Mouse (Mus musculus) urinary bladder, postnatal 14 days (tissue): ENCODE measurements around the gene Slc12a3.
"Not testable (repeated sequence)": the region's sequence is repeated elsewhere in the genome, so short reads cannot be mapped to it uniquely, and the experiment has no call there.

ENCODE experiments used
- DNase-seq: peaks from one replicate; pipeline ENCODE4 v3.0.0; 2021; ENCODE audit warnings: low spot score

Gene Slc12a3

DNA sequence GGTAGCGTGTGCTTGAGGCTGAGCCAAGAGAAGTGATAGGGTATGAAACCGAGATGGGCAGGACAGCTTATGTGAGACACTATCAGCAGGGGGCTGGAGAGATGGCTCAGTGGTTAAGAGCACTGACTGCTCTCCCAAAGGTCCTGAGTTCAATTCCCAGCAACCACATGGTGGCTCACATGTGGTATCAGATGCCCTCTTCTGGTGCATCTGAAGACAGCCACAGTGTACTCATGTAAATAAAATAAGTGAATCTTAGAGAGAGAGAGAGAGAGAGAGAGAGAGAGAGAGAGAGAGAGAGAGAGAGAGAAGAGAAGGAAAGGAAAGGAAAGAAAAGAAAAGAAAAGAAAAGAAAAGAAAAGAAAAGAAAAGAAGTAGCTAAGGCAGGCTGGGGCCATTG lies 71.0 kb downstream of the Slc12a3 start:
- not testable (repeated sequence) for DNase-seq

DNA sequence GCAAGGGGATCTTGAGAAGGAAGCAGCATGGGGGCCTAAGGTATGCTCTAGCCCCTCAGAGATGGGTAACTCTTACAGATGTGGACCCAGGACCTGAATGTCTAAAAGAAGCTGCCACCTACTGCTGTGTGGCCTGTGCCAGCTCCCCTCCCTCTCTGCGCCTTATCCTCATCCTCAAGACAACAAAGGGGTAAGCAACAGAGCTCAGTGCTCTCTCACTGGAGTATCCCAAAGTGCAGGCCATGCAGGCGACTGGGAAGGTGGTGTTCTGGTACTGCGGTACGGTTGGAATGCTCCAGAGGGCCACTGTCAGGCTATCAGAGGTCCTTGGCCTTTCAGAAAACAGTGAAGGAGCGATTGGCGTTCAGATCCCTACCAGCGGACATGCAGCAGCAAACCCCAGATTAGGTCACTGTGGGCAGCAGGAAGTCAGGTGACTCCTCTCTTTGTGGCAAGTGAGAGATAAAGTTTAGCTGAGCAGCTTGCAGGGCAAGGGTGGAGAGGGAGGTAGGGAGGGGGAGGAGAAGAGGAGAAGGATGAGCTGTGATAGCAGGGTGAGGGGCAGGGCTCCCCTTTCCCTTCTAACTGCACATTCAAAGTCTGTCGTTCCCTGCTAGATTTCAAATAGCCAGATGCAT lies 79.6 kb downstream of the Slc12a3 start:
- no peak for DNase-seq

DNA sequence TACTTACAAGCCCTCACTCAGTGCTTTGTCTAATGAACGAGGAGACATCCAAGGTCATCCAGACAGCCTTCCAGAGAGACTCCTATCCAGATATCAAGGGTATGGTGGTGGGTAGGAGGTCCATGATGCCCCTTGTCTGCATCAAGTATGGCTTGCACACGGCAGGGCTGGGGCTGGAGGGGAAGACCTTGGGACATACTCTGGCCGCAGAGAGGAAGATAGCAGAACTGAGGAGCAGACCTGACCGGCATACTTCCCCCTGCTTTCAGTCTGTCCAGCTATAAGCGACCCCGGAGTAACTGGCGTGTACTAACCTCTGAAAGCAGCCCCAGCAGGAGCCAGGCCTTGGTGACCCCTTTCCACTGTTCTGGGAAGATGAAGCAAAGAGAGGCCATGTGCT lies 80.5 kb downstream of the Slc12a3 start:
- no peak for DNase-seq

DNA sequence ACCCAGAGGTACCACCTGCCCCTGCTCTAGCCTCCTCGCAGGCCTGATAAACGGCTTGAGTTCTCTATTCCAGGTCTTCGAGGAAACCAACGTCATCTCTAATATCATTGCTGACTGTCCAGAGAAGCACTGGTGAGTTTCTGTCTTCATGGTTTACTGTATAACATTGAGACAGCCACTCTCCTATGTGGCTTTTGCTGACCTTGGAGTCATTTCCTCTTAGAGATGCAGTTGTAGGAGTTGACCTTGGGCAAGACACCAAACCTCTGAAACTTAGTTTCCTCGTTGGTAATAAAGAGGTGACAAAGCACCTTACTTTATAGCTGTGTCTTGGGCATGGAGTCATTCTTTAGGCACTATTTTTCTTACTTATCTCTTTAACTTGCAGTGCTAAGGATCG lies 83.5 kb downstream of the Slc12a3 start:
- no peak for DNase-seq

DNA sequence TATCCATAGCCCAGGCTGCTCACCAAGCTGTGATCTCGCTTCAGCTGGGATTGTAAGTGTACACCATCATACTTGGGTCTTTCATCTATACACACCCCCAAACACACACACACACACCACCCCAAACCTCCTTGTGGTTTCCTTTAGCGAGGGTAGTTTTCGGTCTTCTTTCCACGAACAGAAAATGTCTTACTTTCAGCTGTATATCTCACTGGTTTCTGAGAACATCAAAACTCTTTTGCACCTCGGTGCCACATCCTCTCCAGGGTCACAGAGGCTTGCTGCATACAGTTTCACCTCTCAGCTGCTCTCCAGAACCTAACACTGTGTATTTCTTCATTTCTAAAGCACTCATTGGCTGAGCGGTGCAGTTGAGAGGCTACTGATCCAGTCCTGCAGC lies 84.5 kb downstream of the Slc12a3 start:
- no peak for DNase-seq

DNA sequence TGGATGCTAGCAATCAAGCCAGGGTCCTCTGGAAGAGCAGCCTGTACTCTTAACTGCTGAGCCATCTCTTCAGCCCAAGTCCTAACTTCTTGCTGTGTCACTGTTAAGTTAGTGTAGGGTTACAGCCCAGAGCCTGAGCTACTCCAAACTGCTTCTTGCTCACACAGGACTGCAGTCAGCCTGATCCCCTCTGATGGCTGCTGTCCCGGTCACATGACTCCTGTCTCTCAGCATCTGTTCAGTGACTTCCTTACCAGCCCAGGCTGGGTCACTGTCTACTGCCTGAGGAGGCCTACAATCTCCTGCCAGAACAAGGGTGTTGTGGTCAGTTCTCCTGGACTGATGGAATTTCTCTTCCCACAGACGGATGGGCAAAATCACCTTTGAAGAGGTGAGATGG lies 86.2 kb downstream of the Slc12a3 start:
- DNase-seq = no peak
